Mouse (Mus musculus) hindbrain, embryonic 10.5 days (tissue): ENCODE measurements around the gene Zfhx2. TPM values are rescaled to one million over a fixed set of nuclear protein-coding genes. Genes with fewer than 3 reads are reported as not detected.
A peak's percentile ranks its signal among the peaks of the same experiment; 100 is the strongest.

Experiments used
- DNase-seq: peaks from one replicate; pipeline ENCODE4 v3.0.0-alpha.2; 2017; ENCODE audit warnings: low spot score
- H3K27ac ChIP-seq: fragments of 300-500 bp; sonication (generic); 2 replicates; pipeline ENCODE4 v1.5.1; 2016; ENCODE audit warnings: mild to moderate bottlenecking, moderate library complexity
- H3K27me3 ChIP-seq: fragments of 300-500 bp; sonication (generic); 2 replicates; pipeline ENCODE4 v1.6.1; 2016; ENCODE audit warnings: mild to moderate bottlenecking; ENCODE audit not compliant: poor library complexity, insufficient read depth, severe bottlenecking
- H3K36me3 ChIP-seq: fragments of 300-500 bp; sonication (generic); 2 replicates; pipeline ENCODE4 v1.6.1; 2016; ENCODE audit warnings: mild to moderate bottlenecking, moderate library complexity
- H3K4me1 ChIP-seq: fragments of 300-500 bp; sonication (generic); replicated peaks from 2 replicates; pipeline ENCODE4 v1.6.1; 2016; ENCODE audit warnings: mild to moderate bottlenecking
- H3K4me3 ChIP-seq: fragments of 300-500 bp; sonication (generic); 2 replicates; pipeline ENCODE4 v1.5.1; 2016; ENCODE audit warnings: mild to moderate bottlenecking, moderate library complexity
- H3K9me3 ChIP-seq: fragments of 300-500 bp; sonication (generic); 2 replicates; pipeline ENCODE4 v1.6.1; 2016; ENCODE audit warnings: mild to moderate bottlenecking, moderate library complexity
- WGBS: fragments of 180-500 bp; shearing (Covaris S2); methylation state at CpG from one replicate; pipeline ENCODE4 v1.1.7; 2016; 5-methylcytosine and 5-hydroxymethylcytosine counted together
- polyA plus RNA-seq: library from polyadenylated mRNA; unstranded; fragments of >200 nt; fragmentation: Nextera tagmentation; extraction: Ambion mirVana; gene quantifications from 2 replicates; pipeline ENCODE4 v1.2.1, GENCODE M21; 2016

The Zfhx2 gene
- polyA plus RNA-seq, 1 experiment from 2014 or later: 17.7 TPM

DNA sequence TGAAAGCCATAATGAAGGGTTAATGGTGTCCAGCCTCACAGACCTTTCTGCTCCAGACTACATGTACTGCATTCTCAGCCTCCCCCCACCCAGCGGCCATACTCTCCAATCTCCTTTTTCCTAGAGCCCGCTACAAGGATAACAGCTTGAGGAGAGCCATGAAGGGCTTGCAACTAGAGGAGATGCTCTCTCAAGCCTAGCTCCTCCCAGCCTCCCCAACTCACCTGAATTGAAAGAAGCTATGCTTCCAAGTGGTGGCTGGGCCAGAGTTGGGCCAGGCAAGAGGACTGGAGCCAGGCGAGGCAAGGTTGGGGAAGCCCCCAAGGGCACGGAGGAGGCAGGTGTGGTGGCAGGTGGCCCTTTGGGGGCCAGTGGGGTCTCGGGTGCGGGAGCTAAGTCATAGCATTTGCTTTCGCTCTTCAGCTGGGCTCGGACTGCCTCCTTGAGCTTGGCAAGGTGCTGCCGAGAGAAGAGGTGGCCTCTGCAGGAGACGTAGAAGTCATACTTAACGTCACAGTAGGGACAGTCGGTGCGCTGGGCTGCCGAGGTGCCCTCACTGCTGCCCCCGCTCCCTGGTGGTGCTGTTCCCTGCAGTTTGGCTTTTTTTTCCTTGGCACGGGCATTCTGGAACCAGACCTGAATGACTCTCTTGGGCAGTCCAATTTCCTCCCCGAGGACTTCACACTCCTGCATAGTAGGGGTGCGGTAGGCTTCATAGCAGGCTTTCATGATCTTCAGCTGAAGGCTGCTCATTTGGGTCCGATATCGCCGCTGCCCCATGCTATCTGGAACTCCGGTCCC, 28.3 kb downstream of the Zfhx2 start:
- no peak overlapping the region for H3K27ac ChIP-seq
- no peak overlapping the region for H3K4me3 ChIP-seq
- H3K9me3 ChIP-seq: no peaks in the 10 kb centered on the region
- H3K27me3 ChIP-seq: peaks cover 26% of the 10 kb centered on the region
- WGBS: 88% methylated on average over 22 of the region's 22 CpGs
- H3K4me1 ChIP-seq: peaks cover 38% of the 10 kb centered on the region
- no peak for DNase-seq
- H3K36me3 ChIP-seq: peaks cover 58% of the 10 kb centered on the region

GRCm38 (mm10) chr14:55063117-55063516, 29.0 kb downstream of the Zfhx2 start:
- H3K4me3 ChIP-seq: no peak overlapping the region
- peaks cover 52% of the 10 kb centered on the region for H3K36me3 ChIP-seq
- 0 out of 2 replicates have a peak overlapping the region, but pooled peaks have one; percentile 13 for H3K27ac ChIP-seq
- peaks cover 26% of the 10 kb centered on the region for H3K27me3 ChIP-seq
- H3K9me3 ChIP-seq: no peaks in the 10 kb centered on the region
- no peak for DNase-seq
- peaks cover 38% of the 10 kb centered on the region for H3K4me1 ChIP-seq
- 90% methylated on average over 5 of the region's 5 CpGs for WGBS

DNA sequence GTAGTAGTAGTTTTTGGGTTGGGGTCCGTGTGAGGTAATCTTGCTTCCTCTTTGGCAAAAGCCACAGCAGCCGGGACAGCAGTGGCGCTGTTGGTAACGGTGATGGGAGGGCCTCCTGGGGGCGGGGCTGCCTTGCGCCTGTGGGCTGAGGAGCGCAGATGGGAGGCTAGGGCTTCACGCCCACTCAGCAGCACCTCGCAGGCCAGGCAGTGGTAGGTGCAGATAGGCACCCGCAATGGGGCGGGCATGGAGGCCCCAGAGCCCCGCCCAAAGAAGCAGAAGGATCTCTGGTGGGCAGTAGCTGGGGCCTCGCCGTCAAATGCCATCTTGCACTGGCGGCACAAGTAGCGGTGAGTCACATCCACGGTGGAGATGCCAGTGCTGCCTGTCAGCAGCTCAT, 29.5 kb downstream of the Zfhx2 start:
- 25% methylated on average over 17 of the region's 17 CpGs for WGBS
- H3K27me3 ChIP-seq: peaks cover 26% of the 10 kb centered on the region
- H3K4me1 ChIP-seq: peaks cover 38% of the 10 kb centered on the region
- H3K4me3 ChIP-seq: peak overlapping the region; percentile 6; the same call in 1 of the 2 replicates
- H3K9me3 ChIP-seq: no peaks in the 10 kb centered on the region
- peak; percentile 34 for DNase-seq
- H3K27ac ChIP-seq: 0 out of 2 replicates have a peak overlapping the region, but pooled peaks have one; percentile 13
- H3K36me3 ChIP-seq: peaks cover 47% of the 10 kb centered on the region

GRCm38 (mm10) chr14:55061845-55062244, 30.3 kb downstream of the Zfhx2 start:
- no peak overlapping the region for H3K27ac ChIP-seq
- peaks cover 26% of the 10 kb centered on the region for H3K27me3 ChIP-seq
- H3K4me3 ChIP-seq: no peak overlapping the region
- no peaks in the 10 kb centered on the region for H3K9me3 ChIP-seq
- WGBS: 38% methylated on average over 7 of the region's 7 CpGs
- peaks cover 38% of the 10 kb centered on the region for H3K4me1 ChIP-seq
- H3K36me3 ChIP-seq: peaks cover 39% of the 10 kb centered on the region
- no peak for DNase-seq

- H3K36me3 ChIP-seq: peaks cover 20% of the 10 kb centered on the region
- no peak overlapping the region for H3K4me3 ChIP-seq
- no peaks in the 10 kb centered on the region for H3K9me3 ChIP-seq
- 69% methylated on average over 5 of the region's 5 CpGs for WGBS
- H3K27ac ChIP-seq: no peak overlapping the region
- peaks cover 19% of the 10 kb centered on the region; the same call in 1 of the 2 replicates for H3K27me3 ChIP-seq
- peaks cover 38% of the 10 kb centered on the region for H3K4me1 ChIP-seq
- DNase-seq: no peak
Observed at GRCm38 (mm10) chr14:55059931-55060330, 32.2 kb downstream of the Zfhx2 start.

DNA sequence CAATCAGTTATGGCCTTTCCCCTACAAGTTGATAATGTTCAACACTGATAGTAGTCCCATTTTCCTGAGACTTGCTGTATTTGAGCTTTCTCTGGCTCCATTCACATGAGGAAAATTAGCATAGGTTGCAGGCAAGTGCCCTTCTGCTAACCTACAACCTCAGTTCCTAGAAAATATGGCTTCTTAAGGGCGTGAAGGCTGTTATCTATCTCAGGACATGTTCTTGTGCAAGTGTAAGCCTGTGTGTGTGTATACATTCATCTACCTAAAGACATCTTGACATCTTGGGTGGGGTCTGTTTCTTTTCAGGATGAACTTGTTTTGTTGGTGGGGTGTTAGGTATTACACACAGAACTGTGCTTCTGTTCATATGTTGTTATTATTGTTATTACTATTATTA, 33.1 kb downstream of the Zfhx2 start:
- 92% methylated on average over 1 of the region's 1 CpGs for WGBS
- no peak for DNase-seq
- H3K4me3 ChIP-seq: no peak overlapping the region

DNA sequence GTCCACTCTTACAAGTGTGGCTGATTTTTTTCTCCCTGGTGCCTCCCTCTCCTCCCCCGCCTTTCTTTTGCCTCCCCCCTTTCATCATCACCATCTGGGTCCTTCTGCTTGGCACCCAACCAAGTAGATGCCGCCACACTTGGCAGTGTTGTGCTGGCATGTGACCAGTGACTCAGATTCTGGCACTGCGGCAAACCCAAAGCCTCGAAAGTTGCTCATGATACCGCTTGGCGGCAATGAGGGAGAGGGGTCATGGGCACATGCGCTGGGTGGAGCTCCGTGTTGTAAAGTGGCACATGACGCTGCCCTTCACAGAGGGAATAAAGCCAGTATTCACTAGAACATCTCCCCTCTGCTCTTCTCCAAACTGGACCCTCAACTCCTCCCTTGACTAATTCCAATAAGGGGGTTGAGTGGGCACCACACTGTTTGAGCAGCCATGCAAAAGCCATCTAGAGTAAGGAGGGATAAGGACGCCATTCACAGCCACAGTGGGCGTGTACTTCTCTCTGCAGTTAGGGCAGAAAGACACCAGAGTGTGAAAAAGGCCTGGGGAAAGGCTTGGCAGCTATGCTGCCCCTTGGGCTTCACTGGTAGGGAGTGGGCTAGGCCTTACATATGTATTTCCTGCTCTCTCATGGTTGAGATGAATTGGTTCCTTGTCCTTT, 36.8 kb downstream of the Zfhx2 start:
- H3K27me3 ChIP-seq: no peaks in the 10 kb centered on the region
- no peak overlapping the region for H3K4me3 ChIP-seq
- no peak overlapping the region for H3K27ac ChIP-seq
- H3K9me3 ChIP-seq: no peaks in the 10 kb centered on the region
- whole genome bisulfite sequencing: 83% methylated on average over 11 of the region's 11 CpGs
- no peak for DNase-seq
- H3K36me3 ChIP-seq: no peaks in the 10 kb centered on the region
- H3K4me1 ChIP-seq: peaks cover 8% of the 10 kb centered on the region; the same call in 1 of the 2 replicates

More for the DNA sequence above, 33.1 kb downstream of the Zfhx2 start:
- Histone ChIP-seq H3K36me3 (peaks cover 11% of the 10 kb centered on the region), H3K9me3 (no peaks in the 10 kb centered on the region), H3K27me3 (peaks cover 10% of the 10 kb centered on the region; the same call in 1 of the 2 replicates), H3K27ac (no peak overlapping the region), H3K4me1 (peaks cover 36% of the 10 kb centered on the region)

DNA sequence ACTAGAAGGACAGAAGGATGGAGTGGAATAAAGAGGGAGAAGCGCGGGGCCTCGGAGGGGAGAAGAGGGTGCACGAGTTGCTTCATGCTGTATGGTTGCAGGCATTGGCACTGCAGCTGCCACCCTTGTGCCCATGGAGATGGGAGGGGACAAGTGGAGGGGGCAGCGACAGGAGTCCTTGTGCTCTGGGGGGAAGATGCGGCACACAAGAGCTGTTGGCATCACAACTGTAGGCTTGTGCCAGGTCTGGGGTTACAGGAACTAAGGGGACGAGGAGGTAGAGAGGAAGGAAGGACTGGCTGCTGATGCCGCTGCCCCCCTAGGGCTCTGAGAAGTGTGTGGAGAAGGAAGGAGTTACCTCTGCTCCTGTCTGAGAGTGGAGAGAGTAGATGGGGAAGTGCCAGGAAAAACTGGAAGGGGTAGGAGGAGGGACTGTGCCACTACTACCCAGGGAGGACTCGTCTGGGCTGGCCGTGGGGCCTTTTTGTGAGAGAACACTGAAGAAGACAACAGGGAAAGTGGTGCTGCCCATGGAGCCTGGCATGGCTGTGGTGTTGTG, 37.9 kb downstream of the Zfhx2 start:
- no peak for DNase-seq
- H3K4me3 ChIP-seq: no peak overlapping the region
- 87% methylated on average over 10 of the region's 10 CpGs for WGBS

GRCm38 (mm10) chr14:55053708-55054190, 38.4 kb downstream of the Zfhx2 start:
- Histone ChIP-seq H3K27ac (no peak overlapping the region), H3K9me3 (no peaks in the 10 kb centered on the region), H3K27me3 (no peaks in the 10 kb centered on the region), H3K4me1 (peaks cover 15% of the 10 kb centered on the region; the same call in 1 of the 2 replicates), H3K36me3 (no peaks in the 10 kb centered on the region), H3K4me3 (no peak overlapping the region)
- no peak for DNase-seq
- 89% methylated on average over 17 of the region's 17 CpGs for WGBS

More for the DNA sequence above, 37.9 kb downstream of the Zfhx2 start:
- Histone ChIP-seq H3K27me3 (no peaks in the 10 kb centered on the region), H3K36me3 (no peaks in the 10 kb centered on the region), H3K4me1 (peaks cover 10% of the 10 kb centered on the region; the same call in 1 of the 2 replicates), H3K9me3 (no peaks in the 10 kb centered on the region), H3K27ac (no peak overlapping the region)

DNA sequence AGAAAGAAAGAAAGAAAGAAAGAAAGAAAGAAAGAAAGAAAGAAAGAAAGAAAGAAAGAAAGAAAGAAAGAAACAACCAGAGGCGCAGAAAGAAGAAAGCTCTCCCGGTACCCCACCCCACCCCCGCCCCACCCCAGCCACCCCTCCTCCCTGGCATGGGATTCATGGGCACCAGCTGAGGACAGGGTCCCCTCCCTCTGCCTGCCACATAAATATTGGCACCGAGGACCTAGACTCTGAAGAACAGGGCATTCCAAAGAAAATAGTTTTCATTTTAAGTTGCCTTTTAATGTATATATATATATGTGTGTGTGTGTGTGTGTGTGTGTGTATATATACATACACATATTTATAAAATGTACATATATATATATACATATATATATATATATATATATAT, 39.1 kb downstream of the Zfhx2 start:
- Histone ChIP-seq H3K4me3 (no peak overlapping the region), H3K27me3 (no peaks in the 10 kb centered on the region), H3K4me1 (peaks cover 15% of the 10 kb centered on the region; the same call in 1 of the 2 replicates), H3K9me3 (no peaks in the 10 kb centered on the region), H3K27ac (no peak overlapping the region), H3K36me3 (no peaks in the 10 kb centered on the region)
- 88% methylated on average over 4 of the region's 4 CpGs for WGBS
- no peak for DNase-seq

DNA sequence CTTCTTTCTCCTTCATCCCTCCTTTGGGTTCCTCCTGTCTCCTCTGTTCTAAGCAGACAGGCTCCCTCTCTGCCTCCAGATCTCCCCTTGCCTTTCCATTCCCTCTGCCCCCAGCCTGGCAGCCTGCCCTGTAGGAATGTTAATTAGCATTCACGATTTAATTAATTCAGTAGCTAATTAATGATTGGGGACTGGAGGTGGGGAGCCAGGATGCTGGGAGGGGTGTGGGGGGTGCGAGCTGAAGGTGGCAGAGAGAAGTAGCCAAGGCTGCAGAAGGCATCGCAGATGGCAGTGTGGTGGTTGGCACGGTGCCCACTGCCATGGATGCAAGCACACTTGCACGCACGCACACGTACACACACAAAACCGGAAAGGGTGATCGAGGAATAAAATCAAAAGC, 39.6 kb downstream of the Zfhx2 start:
- Histone ChIP-seq H3K27ac (no peak overlapping the region), H3K27me3 (no peaks in the 10 kb centered on the region), H3K9me3 (no peaks in the 10 kb centered on the region), H3K4me3 (no peak overlapping the region), H3K36me3 (no peaks in the 10 kb centered on the region), H3K4me1 (peaks cover 15% of the 10 kb centered on the region; the same call in 1 of the 2 replicates)
- 89% methylated on average over 9 of the region's 9 CpGs for WGBS
- DNase-seq: no peak

DNA sequence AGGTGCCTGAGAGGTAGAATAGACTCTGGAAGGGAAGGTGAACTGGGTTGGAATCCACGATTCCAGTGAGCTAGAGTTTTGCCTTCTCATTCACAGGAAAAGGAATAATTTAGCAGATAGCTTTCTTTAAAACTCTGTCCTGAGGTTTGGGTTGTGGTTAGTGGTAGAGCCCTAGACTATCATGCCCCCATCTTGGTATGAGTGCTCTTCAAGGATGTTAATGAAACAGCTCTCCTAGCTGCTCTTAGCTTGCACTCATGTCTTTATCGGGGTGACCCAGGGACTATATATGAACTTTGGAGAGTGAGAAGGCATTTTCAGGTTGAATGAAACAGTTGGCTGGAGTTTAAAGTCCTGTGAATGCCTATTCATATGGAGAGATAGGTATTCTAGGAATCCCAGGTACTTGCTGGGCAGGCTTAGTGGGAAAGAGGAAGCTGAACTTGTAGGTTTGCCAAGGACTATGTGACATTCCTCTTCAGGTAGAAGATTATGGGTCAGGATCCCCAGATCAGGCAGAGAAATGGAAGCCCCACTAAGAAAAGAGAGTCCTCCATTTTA, 44.1 kb downstream of the Zfhx2 start:
- 82% methylated on average over 2 of the region's 2 CpGs for WGBS
- Histone ChIP-seq H3K9me3 (no peaks in the 10 kb centered on the region), H3K4me1 (peaks cover 12% of the 10 kb centered on the region; the same call in 1 of the 2 replicates), H3K27ac (no peak overlapping the region), H3K4me3 (no peak overlapping the region), H3K27me3 (no peaks in the 10 kb centered on the region), H3K36me3 (no peaks in the 10 kb centered on the region)
- DNase-seq: no peak
